Mouse (Mus musculus): ENCODE measurements around the gene Negr1.

The Negr1 gene

DNA sequence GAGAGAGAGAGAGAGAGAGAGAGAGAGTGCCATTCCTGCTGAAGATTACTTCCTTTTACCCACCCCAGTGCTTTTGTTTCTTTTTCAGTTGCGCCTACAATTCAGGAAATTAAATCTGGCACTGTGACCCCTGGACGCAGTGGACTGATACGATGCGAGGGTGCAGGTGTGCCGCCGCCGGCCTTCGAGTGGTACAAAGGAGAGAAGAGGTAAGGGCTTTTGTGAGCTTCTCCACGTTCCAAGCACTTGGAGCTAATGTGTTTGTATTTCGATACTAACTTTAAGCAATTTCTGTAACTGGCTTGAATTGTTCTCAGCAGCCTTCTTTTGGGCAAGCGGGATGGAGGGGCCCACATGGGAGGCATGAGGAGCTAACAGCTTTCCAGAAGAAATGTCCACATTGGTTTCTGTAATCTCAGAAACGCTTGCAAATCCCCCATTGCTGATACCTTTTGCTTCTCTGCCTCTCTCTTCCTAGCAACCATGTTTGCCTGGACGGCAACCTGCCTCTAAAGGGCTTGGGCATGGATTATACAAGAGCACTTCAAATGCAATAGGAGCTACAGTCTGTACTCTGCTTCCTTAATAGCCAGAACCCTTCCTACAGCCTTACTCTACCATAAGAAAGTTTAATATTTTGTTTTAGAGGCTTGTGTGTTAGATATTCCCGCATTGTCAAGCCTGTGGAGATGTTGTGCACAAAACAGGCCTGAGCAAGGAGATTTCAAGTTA, 584.7 kb downstream of the Negr1 start:
- no peak for DNase-seq

DNA sequence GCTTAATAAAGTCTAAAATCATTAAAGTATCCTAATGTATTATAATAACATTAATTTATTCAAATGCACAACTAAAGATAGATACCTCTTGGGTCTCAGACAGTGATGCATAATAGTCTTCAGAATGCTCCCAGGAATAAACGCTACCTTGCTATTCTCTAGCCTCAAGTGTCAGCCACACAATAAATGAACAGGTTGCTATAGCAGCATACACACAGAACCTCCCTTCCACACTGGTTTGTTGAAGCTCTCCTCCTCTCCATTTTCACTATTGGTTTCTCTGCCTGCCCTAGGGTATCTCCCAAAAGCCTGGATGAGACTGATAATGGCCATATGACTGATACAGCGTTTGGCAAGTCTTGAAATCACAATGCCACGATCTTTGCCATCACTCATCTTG, 593.3 kb downstream of the Negr1 start:
- no peak for DNase-seq

DNA sequence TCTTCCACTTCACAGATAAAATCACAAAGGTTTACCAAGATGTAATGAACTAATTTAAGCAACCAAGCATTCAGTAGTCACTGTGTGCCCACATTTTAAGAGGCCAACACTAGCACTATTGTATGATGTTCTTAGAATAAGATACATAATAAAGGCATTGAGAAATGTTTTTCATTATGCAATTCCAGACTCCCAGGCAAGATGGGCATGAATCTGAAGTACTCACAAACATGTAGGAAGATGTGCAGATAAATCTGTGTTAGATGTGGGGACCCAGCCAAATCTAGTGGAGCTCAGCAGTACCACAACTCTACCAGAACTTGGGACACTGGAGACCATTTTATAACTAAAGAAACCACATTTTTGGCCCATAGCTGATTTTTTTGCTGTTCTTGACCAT, 593.9 kb downstream of the Negr1 start:
- no peak for DNase-seq

DNA sequence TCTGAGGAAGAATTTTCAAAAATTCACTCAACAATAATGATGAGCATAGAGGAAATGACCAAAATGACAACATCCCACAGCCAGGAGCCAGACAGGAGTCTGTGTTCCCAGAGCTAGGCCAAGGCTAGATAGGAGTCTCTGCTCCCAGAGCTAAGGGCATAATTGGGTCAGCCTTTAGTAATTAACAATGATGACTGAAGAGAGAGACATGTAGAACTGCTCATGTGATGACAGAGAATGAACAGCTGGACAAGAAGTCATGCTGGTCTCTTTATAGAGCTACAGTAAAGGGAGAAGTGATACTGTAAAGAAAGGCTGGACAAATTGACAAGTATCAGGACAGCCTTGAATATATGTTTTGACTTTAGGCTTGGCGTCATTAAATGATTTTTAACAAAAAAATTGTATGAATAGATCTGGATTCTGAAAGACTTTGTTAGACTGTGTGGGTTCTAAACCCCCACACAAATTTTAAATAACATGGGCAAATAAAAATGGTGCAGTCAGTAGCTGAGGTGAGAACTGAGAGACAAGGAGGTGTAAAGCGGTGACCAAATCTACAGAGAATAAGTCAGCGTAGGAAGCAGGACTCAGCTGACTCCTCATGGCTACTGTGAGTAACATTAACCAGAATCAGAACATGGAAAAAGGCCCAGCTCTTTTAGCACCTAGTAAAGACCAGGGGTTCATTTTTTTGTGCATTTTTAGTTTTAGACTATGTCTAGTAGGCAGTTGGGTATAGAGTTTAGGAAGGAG, 603.4 kb downstream of the Negr1 start:
- peak; percentile 40 for DNase-seq

DNA sequence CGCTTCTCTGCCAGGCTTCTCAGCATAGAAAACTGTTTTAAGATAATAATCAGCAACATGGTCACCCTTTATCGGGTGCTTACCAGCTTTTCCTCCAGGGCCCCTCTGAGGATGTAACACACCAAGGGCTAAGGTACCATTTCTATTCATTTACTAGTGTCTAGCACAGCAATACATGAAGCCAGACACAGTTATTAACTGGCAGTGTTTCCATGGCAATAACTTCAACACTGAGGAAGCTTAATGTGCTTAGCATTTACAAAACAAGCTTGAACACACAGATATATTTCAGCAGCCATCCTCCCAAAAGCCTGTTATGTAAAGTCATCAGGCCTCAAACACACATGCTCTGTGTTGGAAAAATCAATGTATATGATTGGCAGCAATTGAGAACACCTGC, 620.4 kb downstream of the Negr1 start:
- no peak for DNase-seq

DNA sequence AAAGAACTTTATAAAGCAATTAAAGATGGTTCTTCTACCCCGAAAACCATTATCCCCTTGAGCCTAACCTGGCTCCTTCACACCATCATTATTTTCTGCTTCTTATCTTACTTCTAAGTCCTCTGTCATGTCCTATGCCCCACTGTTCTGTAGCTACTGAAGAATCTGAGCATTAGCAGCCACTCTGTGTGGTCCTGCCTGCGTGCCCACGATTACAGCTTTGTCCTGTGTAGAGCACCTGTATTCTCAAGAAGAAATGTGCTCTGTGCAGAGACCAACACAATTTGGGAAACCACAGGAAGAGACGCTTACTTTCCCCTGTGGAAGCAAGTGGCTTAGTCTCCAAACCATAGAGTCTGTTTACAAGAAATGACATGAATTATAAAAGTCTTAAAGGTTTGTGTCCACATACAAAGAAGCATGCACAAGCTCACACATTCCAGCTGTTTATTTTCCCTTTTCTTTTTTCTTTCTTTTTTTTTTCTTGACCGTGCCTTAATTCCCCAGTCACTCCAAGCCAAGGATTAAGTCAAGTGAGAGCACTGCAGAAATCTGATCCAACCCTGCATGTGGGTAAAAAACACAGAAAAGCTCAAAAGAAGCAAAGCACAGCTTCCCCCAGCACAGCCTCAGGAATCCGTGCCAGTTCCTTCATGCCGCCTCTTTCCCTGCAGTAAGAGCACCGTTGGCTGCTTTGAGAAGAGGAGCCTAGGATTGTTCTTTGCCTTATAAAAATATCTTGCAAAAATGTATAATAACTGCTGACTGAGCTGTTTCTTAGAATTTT, 627.5 kb downstream of the Negr1 start:
- peak; percentile 37 for DNase-seq

DNA sequence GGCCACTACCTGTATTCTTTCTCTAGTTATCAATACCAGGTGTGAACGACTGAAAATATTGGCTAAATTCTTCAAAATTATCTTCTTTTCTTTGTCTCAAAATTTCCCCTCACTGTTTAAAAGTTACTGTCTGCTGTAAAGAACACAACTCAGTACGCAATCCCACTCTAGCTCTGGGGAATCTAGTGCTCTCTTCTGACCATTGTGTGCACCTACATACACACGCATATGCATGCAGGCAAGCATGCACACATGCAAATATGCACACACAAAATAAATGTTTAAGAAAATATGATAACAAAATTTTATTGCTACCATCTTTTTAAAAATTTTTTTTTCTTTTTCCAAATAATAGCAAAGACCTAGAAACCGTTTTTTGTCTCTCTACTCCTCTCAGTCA, 628.2 kb downstream of the Negr1 start:
- DNase-seq, result no peak

DNA sequence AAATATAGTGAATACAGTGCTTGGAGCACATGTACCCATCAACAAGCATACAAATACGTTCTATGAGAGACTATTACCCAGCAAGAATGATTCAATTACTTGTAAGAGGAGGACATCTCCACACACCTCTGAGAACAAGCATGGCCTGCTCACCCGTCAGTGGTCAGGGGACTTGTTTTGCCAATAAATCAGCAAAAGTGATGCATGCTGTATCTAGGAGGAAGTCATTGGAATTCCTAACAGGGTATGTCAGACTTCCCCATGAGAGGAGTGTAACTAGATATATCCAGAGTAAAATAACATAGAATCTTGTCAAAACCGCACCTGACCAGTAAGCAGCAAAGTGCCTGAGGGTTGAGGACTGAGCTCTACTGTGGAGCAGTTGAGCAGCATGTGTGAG, 629.0 kb downstream of the Negr1 start:
- DNase-seq, result no peak

DNA sequence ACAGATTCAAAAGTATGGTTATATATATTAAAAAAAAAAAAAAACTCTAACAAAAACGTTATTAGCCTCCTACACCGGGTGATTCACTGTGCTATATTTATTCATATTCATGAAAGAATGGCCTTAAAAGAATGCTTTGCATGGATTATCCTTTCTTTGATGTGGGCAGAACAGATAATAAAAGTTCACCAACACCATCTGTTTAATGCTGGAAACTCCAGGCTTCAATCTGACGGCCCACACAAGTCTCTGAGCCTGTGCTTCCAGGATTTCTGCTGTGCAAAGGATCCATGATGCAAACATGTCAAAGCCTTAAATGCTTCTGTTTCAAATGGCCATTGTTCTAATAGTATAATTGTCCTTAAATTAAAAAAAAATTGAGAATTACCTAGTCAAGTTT, 630.4 kb downstream of the Negr1 start:
- DNase-seq, result peak; percentile 27

DNA sequence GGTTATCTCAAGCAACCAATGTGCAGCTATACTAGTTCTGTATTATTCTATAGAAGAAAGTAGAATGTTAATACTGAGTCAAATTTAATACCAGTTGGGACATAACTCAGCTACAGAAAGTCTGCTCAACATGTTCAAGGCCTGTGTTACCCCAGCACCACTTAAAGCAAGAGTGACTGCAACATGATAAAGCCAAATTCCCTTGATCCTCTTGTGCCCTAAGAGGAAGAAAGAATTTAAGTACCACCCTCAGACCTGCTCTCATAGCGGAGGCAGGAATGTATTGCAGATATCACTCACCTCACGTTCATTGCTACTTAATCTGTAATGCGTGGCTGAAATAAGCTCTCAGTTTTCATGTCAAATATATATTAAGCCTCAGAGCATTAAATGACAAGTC, 631.5 kb downstream of the Negr1 start:
- no peak for DNase-seq

DNA sequence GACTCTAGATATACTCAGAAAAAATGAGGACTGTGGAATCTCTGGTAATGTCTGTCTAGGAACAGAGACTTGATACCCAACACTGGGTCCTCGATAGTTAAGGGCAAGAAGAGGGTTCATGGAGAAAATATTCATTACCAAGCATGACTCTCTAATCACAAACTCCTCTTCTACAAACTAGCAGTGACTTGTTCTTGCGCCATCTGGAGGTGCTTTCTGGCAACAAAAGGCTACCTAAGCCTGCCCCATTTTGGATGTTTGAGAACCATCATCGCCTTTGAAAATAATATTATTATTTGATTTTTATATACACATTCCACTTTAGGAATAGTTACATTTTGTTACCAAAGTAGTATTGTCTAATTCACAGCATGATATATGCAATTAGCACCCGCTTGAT, 637.1 kb downstream of the Negr1 start:
- no peak for DNase-seq

DNA sequence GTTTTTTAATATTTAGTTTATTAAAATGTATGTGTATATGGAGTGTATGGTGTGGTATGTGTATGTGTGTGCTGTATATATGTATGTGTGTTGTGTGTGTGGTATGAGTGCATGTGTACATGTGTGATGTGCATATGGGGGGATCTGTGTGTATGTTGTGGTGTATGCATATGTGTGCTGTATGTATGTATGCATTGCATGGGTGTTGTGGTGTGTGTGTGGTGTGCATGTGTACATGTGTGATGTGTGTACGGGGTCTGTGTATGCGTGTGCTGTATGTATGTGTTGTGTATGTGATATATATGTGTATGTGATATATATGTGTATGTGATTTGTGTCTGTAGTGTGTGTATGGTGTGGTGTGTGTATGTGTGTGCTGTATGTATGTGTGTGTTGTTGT, 640.1 kb downstream of the Negr1 start:
- DNase-seq, result no peak

DNA sequence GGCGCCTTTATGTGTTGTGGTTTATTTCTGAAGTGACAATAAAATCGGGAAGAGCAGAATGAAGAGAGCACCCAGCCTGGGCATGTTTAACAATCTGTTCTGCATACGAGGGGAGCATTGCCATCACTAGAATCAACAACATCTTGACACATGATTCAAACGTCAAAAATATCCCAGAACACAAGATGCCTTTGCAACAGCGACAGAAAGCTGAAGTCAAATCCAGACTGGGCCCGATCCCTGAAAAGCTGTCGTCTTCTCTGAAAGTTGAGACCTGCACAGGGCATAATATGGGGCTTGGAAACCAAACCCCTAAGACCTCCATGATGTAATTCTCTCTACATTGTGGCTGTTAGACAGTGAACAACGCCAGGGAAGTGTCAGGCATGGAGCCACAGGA, 642.0 kb downstream of the Negr1 start:
- DNase-seq, result peak; percentile 26

DNA sequence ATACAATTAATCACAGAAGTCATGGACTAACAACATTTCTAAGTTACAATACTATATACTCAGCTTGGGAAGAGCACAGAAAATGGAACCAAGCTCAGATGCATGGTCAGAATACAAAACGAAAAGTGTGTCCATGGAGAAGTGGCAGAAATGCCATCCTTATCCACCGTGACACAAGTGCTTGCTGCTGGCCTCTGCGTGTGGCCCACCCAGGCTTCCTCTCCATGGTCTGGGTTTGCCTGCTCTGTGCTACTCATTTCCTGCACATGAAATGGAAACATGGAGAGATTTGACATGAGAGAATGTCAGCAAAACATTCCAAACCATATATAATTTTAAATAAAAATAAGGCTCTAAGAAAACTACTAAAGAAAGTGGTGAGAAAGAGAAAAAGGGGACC, 645.2 kb downstream of the Negr1 start:
- DNase-seq, result no peak

DNA sequence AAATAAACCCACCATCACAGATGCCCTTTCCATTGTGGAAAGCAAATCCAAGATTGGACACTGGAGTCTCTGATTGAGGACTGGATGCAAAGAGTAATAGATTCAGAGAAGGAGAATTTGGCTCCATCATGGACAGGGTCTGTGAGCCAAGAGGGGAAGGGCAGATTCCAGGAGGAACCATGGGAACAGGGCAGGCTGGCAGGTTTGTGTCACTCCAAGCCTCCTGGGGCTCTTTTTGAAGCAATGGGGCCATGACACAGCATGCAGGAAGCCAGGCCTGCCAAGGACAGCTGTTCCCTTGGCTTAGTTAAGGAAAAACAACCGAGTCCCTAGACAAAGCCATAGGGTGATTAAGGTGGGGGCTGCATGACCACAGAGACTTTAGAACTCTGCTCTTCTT, 647.4 kb downstream of the Negr1 start:
- DNase-seq, result no peak

DNA sequence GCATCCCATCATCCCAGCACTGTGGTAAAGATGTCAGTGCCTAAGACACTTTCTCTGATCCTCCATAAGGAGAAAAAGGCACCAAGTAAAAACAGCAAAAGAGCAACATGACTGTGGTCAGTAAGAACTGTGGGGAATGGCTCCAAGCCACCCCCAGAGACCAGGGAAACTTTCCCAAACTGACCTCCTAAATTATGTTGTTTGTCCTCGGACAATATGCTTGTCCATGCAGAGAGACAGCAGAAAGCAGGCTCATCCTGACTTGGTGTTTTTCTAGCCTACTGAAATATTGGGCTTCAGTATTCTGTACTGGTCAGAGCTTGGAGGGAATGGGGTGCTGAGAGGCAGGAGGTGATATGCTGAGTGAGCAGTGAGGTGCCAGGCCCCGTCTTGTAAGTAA, 647.8 kb downstream of the Negr1 start:
- no peak for DNase-seq

DNA sequence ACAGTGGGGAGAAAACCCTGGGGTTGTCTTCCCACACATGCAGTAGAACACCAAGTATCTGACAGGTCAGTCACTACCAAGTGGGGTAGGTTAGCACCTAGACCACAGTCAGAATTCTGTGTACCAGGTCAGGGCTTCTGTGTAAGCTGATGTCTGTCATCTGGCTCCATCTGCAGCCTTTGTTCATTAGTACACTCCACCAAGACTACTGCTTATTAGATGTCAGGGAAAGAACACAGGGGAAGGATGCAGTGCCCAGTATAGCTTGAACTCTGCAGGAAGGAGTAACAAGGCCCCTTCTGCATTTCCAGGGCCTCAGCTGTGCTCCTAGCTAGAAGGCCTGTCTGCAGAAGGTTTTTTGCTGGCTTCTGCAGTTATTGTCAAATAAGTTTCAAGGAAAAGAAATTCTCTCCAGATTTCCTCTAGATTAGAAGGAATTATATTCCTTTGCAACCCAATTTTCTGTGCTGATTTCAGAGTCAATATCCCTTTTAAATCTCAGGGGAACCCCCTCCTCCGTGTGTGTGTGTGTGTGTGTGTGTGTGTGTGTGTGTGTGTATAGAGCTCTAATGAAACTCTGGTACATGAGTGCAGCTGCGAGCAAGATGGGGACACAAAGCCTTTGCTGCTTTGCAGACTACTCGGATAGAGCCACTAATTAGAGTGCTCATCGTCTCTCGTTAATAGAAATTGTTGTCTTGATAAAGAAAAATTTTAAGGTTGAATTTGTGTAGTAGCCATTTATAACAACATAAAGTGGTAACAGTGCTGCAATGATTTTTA, 654.5 kb downstream of the Negr1 start:
- no peak for DNase-seq

DNA sequence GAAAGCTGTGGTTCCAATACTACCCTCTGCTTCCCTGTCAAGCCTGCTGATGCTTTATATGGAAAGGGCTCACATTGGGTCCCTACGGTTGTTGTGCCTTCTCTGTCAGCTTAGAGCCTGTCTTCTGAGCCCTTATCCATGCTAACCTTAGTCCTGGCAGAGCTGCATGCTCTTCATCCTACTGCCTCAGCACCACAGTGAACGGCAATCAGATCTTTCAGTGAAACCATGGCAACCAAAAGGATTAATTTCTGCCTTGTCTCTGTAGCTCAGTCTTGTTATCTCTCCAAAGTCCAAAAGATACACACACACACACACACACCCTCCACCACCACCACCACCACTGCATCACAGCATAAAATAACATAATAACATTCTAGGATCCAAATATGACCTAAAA, 656.2 kb downstream of the Negr1 start:
- no peak for DNase-seq

DNA sequence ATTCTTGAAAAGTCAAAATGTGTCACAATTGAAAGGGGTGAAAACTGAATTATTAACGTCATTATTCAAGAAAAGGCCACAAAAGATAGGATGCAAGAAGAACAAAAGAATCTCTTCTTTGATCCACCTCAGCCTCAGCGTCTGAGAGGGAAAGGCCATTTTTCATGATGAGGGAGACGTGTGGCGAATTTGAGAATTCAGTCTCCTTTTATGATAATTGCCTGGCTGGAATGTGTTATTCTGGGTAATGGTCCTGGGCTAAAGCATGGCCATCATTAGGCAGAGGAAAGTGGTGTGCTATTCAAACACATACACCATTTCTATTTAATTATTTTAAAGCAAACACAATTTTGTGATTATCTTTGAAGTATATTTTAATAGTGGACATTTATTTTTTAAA, 663.3 kb downstream of the Negr1 start:
- DNase-seq, result no peak

DNA sequence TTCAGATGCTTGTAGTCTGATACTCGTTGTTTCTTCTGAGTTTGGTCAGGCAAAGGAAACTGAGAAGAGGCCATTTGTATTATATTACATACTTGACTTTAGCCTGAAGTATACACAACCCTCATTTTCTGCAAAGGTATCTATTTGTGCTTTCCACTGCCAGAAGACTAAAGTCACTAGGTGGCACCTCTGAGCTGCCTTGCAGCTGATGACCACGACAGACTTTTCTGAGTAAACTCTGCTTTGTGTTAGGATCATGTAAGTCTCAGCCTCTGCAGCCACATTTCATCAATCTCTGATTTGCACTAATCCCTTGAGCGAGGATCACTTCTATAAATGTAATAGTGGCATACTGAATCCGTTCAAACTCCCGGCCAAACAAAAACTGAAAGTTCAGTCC, 671.1 kb downstream of the Negr1 start:
- peak; percentile 55 for DNase-seq

DNA sequence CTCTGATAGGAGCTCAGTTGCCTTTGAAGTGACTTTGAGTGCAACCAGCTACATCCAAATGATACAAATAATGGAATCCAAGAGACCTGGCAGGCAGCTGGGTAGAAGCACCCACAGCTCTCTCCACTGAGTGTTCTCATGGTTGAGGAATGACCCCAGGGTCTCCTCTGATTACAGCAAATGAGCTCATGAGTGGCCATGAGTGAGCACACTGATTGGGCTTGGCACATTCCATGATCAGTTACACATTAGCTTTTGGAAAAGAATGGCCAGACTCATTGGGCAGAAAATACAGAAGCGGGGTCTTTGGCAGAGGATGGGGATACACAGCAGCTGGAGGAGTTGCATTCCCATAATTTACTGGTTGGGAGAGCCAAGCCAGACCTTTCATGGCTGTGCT, 678.6 kb downstream of the Negr1 start:
- no peak for DNase-seq

DNA sequence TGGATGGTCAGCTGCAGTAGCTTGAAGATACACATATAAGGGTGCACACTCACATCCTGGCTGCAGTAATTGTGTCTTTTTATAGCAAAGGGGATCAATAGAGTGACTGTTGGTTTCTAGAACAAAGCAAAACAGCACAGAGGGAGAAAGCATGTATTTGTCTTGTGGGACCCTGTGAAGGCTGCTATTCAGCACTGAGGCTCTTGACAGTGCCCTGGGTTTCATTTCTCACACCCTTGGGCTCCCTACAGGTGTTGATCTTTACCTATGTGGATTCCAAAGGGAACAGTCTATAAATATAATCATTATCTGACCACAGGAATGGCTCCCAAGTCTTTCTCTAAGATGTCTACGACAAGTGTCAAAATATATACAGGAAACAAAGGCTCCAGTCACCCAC, 693.9 kb downstream of the Negr1 start:
- DNase-seq, result no peak

DNA sequence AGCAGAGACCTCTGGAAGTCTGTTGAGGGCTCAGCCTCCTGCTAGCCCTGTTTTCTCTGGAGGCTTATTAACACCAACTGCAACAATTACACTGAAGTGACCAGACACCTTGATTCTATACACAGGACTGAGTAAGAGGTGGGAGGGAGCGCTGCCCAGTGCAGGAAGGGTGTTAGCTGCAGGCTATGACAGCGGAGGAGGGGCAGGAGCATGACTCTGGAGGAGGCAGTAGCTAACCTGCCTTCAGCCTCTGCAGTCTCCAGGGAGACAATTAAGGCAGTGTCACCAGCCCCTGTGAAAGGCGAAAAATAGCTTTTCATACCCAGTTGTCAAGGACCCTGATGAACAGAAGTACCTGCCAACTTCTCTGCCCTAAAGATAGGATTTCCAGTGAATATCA, 694.3 kb downstream of the Negr1 start:
- DNase-seq, result peak; percentile 29

All from right cerebral cortex, adult 18-20 months (tissue).